Mouse (Mus musculus) megakaryocyte progenitor cell, adult 5-6 weeks (primary cell): ENCODE data around the gene Wrap53. TPM values are rescaled to one million over a fixed set of nuclear protein-coding genes. Genes with fewer than 3 reads are reported as not detected.

ENCODE experiments used
- ATAC-seq: replicated peaks from 2 replicates; pipeline ENCODE4 v1.8.0; 2016; ENCODE audit warnings: mild to moderate bottlenecking, moderate TSS enrichment, inconsistent platforms; ENCODE audit not compliant: poor library complexity
- total RNA-seq, 2 experiments: library from RNA; stranded (forward) in 1 of 2; stranded (reverse) in 1 of 2; fragments of 157-497, 149-512 nt in 1 of 2; fragments of 200-1000 nt in 1 of 2; gene quantifications; 2 replicates each; pipeline versions ENCODE4 v1.2.3 to v1.2.4; 2015 to 2017

Gene Wrap53
- total RNA-seq, 2 experiments from 2014 or later, result 6.2 to 18.3 TPM

GRCm38 (mm10) chr11:69603516-69603915 is 23.5 kb upstream of the Wrap53 start:
- no peak for ATAC-seq

- ATAC-seq, result no peak
Observed at GRCm38 (mm10) chr11:69601768-69602167, 21.7 kb upstream of the Wrap53 start.

- ATAC-seq, result no peak
Observed at GRCm38 (mm10) chr11:69600098-69600497, 20.0 kb upstream of the Wrap53 start.

- ATAC-seq, result peak; percentile 28; the same call in 1 of the 2 replicates
Observed at GRCm38 (mm10) chr11:69599436-69599835, 19.4 kb upstream of the Wrap53 start.

GRCm38 (mm10) chr11:69594853-69595252 is 14.8 kb upstream of the Wrap53 start:
- ATAC-seq, result no peak

GRCm38 (mm10) chr11:69592799-69593198 is 12.7 kb upstream of the Wrap53 start:
- no peak for ATAC-seq

- ATAC-seq, result no peak
Observed at GRCm38 (mm10) chr11:69591899-69592637, 12.0 kb upstream of the Wrap53 start.

GRCm38 (mm10) chr11:69591424-69591823 is 11.4 kb upstream of the Wrap53 start:
- ATAC-seq, result no peak

- no peak for ATAC-seq
Observed at GRCm38 (mm10) chr11:69590622-69591021, 10.6 kb upstream of the Wrap53 start.

- ATAC-seq, result peak; percentile 52
Observed at GRCm38 (mm10) chr11:69589207-69589834, 9.3 kb upstream of the Wrap53 start.

- ATAC-seq, result peak; percentile 83
Observed at GRCm38 (mm10) chr11:69585718-69586325, 5.8 kb upstream of the Wrap53 start.

GRCm38 (mm10) chr11:69584937-69585336 is 4.9 kb upstream of the Wrap53 start:
- no peak for ATAC-seq

- no peak for ATAC-seq
Observed at GRCm38 (mm10) chr11:69584008-69584407, 4.0 kb upstream of the Wrap53 start.

GRCm38 (mm10) chr11:69582230-69582805 is 2.3 kb upstream of the Wrap53 start:
- ATAC-seq, result no peak

- no peak for ATAC-seq
Observed at GRCm38 (mm10) chr11:69581814-69582213, 1.8 kb upstream of the Wrap53 start.

GRCm38 (mm10) chr11:69581147-69581688 is 1.2 kb upstream of the Wrap53 start:
- ATAC-seq, result peak; percentile 54

- ATAC-seq, result no peak
Observed at GRCm38 (mm10) chr11:69580572-69581146, 604 bp upstream of the Wrap53 start.

GRCm38 (mm10) chr11:69579128-69580017 is 682 bp downstream of the Wrap53 start:
- peak; percentile 73 for ATAC-seq

GRCm38 (mm10) chr11:69578301-69578700 is 1.8 kb downstream of the Wrap53 start:
- no peak for ATAC-seq

- no peak for ATAC-seq
Observed at GRCm38 (mm10) chr11:69576307-69576706, 3.7 kb downstream of the Wrap53 start.
